ENCODE assay signal across 16 mouse cellular contexts in genomic region chr14:121455976-121456375, GRCm38 (mm10). TPM values are rescaled to one million over a fixed set of nuclear protein-coding genes. Genes with fewer than 3 reads are reported as not detected.
DNase-seq lines count a peak whose midpoint lies in the region; TF ChIP-seq lines count a peak whose summit lies in the region.
"Had no signal": no experiment of that assay in that cellular context is flagged by ENCODE, and none has a peak within 500 bp of the region (broad histone marks: within the 10 kb centered on the region; RNA-seq: fewer than 3 reads in every experiment).

No protein-coding gene starts in this region.

- peak; percentile 82 for DNase-seq in adrenal gland, adult 2 months
- DNase-seq in adrenal gland, adult 18-20 months (ENCODE audit: low spot score in 2 of 2), result no peak
- no peak for DNase-seq in testis, postnatal 10 days (ENCODE audit: low spot score)
- peak; percentile 71 to 73 for DNase-seq in adrenal gland, postnatal 36 days
- DNase-seq in thymus, postnatal 4 days, result no peak
- DNase-seq in kidney, postnatal 10 days, result no peak

- no peak for TF ChIP-seq CTCF in testis, adult 2 months (IDR thresholded peaks at IDR 0.05; ENCODE audit: control insufficient read depth, insufficient read depth, insufficient replicate concordance, low read depth, low read length)

- peaks cover 11% of the 10 kb centered on the region for H3K4me1 ChIP-seq in testis, adult 2 months (ENCODE audit: control insufficient read depth, insufficient read depth, low read length)
- H3K4me1 ChIP-seq: limb, embryonic 13.5 days had no signal

- peak overlapping the region; percentile 81 for H3K4me3 ChIP-seq in testis, adult 2 months (ENCODE audit: control insufficient read depth, low read depth, low read length)
- H3K4me3 ChIP-seq: embryonic facial prominence, embryonic 13.5 days; forebrain, embryonic 15.5 days; kidney, embryonic 15.5 days; limb, embryonic 13.5 days; liver, embryonic 13.5 days; midbrain, embryonic 10.5 days had no signal

- no peaks in the 10 kb centered on the region for H3K36me3 ChIP-seq in testis, adult 2 months (ENCODE audit: control insufficient read depth, insufficient read depth, low read length)
- H3K36me3 ChIP-seq: embryonic facial prominence, embryonic 13.5 days; forebrain, embryonic 15.5 days; kidney, embryonic 15.5 days; limb, embryonic 13.5 days; liver, embryonic 13.5 days; midbrain, embryonic 10.5 days had no signal

- H3K27me3 ChIP-seq in testis, adult 2 months (ENCODE audit: control insufficient read depth, insufficient read depth, low read length), result no peaks in the 10 kb centered on the region
- H3K27me3 ChIP-seq: embryonic facial prominence, embryonic 13.5 days; forebrain, embryonic 15.5 days; kidney, embryonic 15.5 days had no signal

- TF ChIP-seq POLR2A in testis, adult 2 months (IDR thresholded peaks at IDR 0.05; ENCODE audit: control insufficient read depth, low read depth, low read length), result no peak; the same call in 1 of the 2 replicates

- peak overlapping the region; percentile 85 for H3K27ac ChIP-seq in testis, adult 2 months (ENCODE audit: control insufficient read depth, insufficient read depth, low read depth, low read length)
- H3K27ac ChIP-seq: embryonic facial prominence, embryonic 13.5 days; forebrain, embryonic 15.5 days; hindbrain, embryonic 14.5 days; kidney, embryonic 15.5 days; limb, embryonic 13.5 days; liver, embryonic 13.5 days; midbrain, embryonic 10.5 days had no signal

RNA-seq across cellular contexts. Expression of gene Slc15a1, which starts 49.1 kb away (rescaled TPM):
- under 1 TPM; 0.09 to 0.10 TPM for total RNA-seq in adrenal gland, adult 2 months (2021)
- 0.06 and 0.09 TPM in 2 replicates for polyA plus RNA-seq in adrenal gland, adult 2 months (2012; rRNA removed)
- total RNA-seq in adrenal gland, adult 18-20 months (2021), result under 1 TPM in 1 of 2 experiments, not detected in 1; 0.19 TPM
- 0.65 and 0.96 TPM in 2 replicates for polyA plus RNA-seq in testis, adult 2 months (2012; rRNA removed)
- not detected for total RNA-seq in adrenal gland, postnatal 36 days (2021)
- total RNA-seq: gastrocnemius, postnatal 36 days; heart, postnatal 36 days had no signal
- polyA plus RNA-seq: forebrain, embryonic 15.5 days; hindbrain, embryonic 14.5 days; limb, embryonic 13.5 days; liver, embryonic 13.5 days; midbrain, embryonic 10.5 days had no signal

Comparison
In these comparisons a context has a peak if more than half of its experiments do, and no peak if none do; other contexts are left out.
1. DNase-seq: peak in adrenal gland, adult 2 months (single experiment) and adrenal gland, postnatal 36 days (2 of 2); none in adrenal gland, adult 18-20 months (0 of 2), testis, postnatal 10 days (single experiment), thymus, postnatal 4 days (single experiment) and kidney, postnatal 10 days (single experiment).